Mouse (Mus musculus) kidney, adult 2 months (tissue): ENCODE data around the gene Qars.

Source experiments
- CTCF ChIP-seq: fragments of 200-500 bp; conservative IDR thresholded peaks from 2 replicates; pipeline ENCODE4 v1.5.1; 2011; ENCODE audit warnings: low read depth, mild to moderate bottlenecking, control low read depth, low read length, moderate library complexity, mixed read lengths; ENCODE audit not compliant: insufficient read depth, insufficient read length
- POLR2A ChIP-seq: fragments of 200-500 bp; IDR thresholded peaks from one replicate; pipeline ENCODE4 v1.6.1; 2011; ENCODE audit warnings: low read depth, low read length, control low read depth

- TF ChIP-seq POLR2A (no peak), CTCF (no peak)
Observed at GRCm38 (mm10) chr9:108517253-108517930, 9.9 kb downstream of the Qars start.
